Mouse (Mus musculus) thymus, postnatal 0 days (tissue): Measurements from ENCODE around the gene Ing5. TPM values are rescaled to one million over a fixed set of nuclear protein-coding genes. Genes with fewer than 3 reads are reported as not detected.
"Not testable (repeated sequence)": the region's sequence is repeated elsewhere in the genome, so short reads cannot be mapped to it uniquely, and the experiment has no call there.

ENCODE experiments used
- DNase-seq: peaks from one replicate; pipeline ENCODE4 v3.0.0-alpha.2; 2015; ENCODE audit warnings: low spot score
- polyA plus RNA-seq: library from polyadenylated mRNA; unstranded; fragments of >200 nt; fragmentation: Nextera tagmentation; extraction: Ambion mirVana; gene quantifications from 2 replicates; pipeline ENCODE4 v1.2.1, GENCODE M21; 2015

Gene Ing5
- polyA plus RNA-seq, 1 experiment from 2014 or later: 14.2 TPM

- DNase-seq: no peak
Measured at GRCm38 (mm10) chr1:93810011-93810410, 6.2 kb downstream of the Ing5 start.

GRCm38 (mm10) chr1:93811495-93812039, 7.8 kb downstream of the Ing5 start:
- DNase-seq: no peak

- DNase-seq: no peak
Measured at GRCm38 (mm10) chr1:93817823-93818532, 14.2 kb downstream of the Ing5 start.

GRCm38 (mm10) chr1:93818722-93819121, 15.0 kb downstream of the Ing5 start:
- DNase-seq: no peak

DNA sequence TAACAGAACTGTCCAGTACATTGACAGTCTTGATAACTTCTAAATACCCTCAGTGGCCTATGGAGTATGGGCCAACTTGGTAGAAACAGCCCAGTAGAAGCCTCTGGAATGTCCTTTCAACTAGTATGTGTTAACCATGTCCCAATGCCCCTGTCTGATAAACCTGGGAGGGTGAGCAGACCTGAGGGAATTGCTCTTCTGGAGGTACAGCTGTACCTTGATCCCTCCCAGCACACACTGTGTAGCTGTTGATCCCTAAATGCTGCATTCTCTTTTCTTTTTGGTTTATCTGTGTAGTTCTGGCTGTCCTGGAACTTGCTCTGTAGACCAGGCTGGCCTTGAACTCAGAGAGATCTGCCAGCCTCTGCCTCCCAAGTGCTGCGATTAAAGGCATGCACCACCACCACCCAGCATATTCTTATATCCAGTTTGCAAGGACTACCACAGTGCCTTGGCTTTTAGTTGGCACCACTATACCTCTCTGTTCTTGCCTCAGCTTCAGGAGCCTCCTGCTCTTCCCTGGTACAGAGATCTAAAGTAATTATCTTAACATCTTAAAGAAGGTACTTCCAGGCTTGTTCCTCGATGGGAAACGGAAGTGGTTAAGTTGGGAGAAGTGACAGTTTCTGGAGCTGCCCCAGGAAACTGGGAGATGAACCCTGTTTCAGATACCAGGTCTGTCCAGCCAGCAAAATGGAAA, 20.2 kb downstream of the Ing5 start:
- DNase-seq: no peak

DNA sequence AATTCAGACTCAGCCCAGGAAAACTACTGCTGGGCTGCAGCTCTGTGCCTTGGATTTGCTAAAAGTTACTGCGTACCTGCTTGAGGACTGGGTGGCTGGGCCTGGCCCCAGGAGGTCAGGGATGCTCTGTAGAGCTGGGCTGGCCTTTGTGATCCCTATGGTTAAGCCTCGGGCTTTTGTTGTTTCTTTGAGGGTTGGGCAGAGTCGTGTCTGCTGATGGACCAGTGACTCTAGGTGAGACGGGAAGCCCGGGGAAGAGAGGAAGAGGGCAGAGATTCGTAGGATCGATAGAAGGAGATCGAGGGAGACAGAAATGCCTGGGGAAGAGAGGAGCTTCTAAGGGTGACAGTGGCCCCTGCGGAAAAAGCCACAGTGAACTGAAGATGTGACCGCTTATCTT, 20.8 kb downstream of the Ing5 start, which contains the start of gene D2hgdh:
Gene D2hgdh, plus strand, starts transcription at position 301 of the 400 bp plus-strand sequence.
- DNase-seq: no peak

GRCm38 (mm10) chr1:93825105-93825674, 21.4 kb downstream of the Ing5 start:
- DNase-seq: peak; percentile 97

GRCm38 (mm10) chr1:93825771-93826539, 22.2 kb downstream of the Ing5 start:
- DNase-seq: peak; percentile 7

DNA sequence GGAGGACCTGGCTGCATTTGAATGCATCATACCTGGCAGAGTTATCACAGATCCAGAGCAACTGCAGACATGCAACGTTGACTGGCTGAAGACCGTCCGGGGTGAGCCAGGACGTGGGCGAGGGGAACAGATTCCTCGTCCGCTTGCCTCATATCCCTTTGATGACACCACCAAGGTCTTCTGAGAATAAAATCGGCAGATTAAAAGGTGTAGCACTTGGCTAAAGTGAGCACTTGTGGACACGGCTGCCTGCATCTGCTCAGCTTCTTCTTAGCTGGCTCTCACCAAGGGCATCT, 22.7 kb downstream of the Ing5 start:
- no peak for DNase-seq

GRCm38 (mm10) chr1:93832754-93833360, 29.1 kb downstream of the Ing5 start:
- DNase-seq: not testable (repeated sequence)

DNA sequence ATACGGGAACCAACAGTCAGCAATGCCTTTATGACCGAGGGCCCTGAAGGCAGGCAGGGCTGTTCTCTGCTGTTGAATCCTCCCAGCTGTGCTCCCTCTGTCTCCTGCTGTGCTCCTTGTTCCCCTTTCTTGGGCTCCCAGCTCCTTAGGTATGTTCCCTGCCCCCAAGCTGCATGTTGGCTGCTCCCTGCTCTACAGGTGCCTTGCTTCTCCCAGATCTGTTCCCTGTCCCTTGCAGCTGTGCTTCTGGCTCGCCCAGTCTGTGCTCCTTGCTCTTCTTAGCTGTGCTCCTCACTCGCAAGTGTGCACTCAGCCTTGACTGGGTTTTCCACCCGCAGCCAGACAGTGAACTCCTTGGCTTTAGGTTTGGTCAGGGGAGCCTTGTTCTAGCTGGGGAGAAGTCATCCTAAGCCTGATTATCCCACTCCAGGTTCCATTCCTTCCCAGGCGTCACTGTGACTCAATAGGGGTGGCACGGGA, 30.9 kb downstream of the Ing5 start:
- no peak for DNase-seq

GRCm38 (mm10) chr1:93835211-93835610, 31.4 kb downstream of the Ing5 start:
- DNase-seq: no peak

- DNase-seq: no peak
Measured at GRCm38 (mm10) chr1:93835876-93836531, 32.2 kb downstream of the Ing5 start.

DNA sequence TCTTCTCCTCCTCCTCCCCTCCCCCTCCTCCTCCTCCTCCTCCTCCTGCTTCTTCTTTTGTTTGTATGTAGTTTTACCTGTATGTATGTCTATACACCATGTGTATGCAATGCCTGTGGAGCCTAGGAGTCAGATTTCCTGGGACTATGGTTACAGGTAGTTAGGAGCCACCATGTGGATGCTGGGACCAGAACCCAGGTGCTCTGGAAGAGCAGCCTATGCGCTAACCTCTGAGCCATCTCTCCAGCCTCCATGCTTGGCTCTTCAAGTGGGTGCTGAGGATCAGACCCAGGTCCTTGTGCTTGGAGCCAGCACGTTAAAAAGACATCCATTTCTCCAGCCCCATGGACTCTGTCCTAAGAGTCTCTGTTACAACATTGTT, 32.8 kb downstream of the Ing5 start:
- DNase-seq: no peak

DNA sequence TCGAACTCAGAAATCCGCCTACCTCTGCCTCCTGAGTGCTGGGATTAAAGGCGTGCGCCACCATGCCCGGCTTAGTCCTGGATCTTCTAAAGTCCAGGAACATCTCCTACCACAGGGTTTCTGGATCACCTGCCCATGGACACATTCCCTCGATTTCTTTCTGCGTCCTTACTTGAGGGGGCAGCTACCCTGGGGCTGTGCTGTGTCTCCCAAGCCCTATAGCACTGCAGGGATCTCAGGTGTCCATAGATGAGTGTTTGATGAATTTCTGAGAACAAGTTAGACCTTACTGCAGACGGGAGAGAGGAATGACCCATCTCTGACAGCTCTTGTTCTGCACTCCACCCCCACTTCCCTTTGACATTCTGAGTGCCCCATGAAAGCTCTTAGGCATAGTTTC, 33.6 kb downstream of the Ing5 start:
- DNase-seq: no peak

DNA sequence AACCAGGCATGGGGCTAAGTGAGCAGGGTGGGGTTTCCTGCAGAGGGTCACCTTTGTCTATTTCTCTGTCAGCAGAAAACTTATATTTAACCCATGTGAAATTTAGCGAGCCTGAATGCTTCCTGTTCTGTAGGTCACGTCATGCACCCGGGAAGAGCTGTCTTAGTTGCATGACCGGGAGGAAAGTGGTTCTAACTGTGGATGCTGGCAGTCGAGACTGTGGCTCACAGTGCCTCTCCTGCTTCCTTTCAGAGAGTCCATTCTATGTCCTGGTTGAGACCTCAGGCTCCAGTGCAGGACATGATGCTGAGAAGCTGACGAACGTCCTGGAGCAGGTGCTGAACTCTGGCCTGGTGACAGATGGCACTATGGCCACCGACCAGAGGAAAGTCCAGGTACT, 34.8 kb downstream of the Ing5 start:
- not testable (repeated sequence) for DNase-seq

GRCm38 (mm10) chr1:93845766-93846366, 42.1 kb downstream of the Ing5 start:
- not testable (repeated sequence) for DNase-seq

- DNase-seq: not testable (repeated sequence)
Measured at GRCm38 (mm10) chr1:93855790-93856189, 52.0 kb downstream of the Ing5 start.

GRCm38 (mm10) chr1:93857370-93857769, 53.6 kb downstream of the Ing5 start:
- no peak for DNase-seq

DNA sequence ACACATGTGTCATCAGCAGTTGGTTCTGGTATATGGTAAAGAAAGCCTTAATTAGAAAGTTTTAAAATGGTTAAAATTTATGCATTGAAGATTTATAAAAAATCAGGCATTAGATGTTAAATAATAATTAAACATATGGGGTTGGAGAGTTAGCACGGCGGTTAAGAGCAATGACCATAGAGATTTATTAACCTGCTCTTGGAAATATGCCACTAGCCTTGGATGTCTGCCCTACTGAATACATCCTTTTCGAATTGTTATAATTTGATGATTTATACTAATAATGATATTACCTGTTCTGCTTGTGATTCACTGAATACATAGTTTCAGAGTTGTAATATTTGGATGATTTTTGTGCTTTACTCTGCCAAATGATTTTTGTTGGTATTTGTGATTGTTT, 54.2 kb downstream of the Ing5 start:
- DNase-seq: no peak
